Mouse (Mus musculus): ENCODE results near the gene Bzw1. TPM values are rescaled to one million over a fixed set of nuclear protein-coding genes. Genes with fewer than 3 reads are reported as not detected.

The Bzw1 gene
- total RNA-seq, 2 experiments from 2014 or later, result 39.7 to 42.1 TPM

GRCm38 (mm10) chr1:58454316-58454715, 61.6 kb downstream of the Bzw1 start:
- DNase-seq (ENCODE audit: low spot score), result no peak

Other genes with a start within 250 kb of the Bzw1 start
- gene Aox4, start 182.5 kb upstream of the Bzw1 start, total RNA-seq (2021), result under 1 TPM in 1 of 2 experiments, not detected in 1; 0.07 TPM
- gene Aox2, start 114.6 kb upstream of the Bzw1 start, total RNA-seq (2021), result under 1 TPM; 0.05 to 0.14 TPM
- 10 to 100 TPM; 36.3 to 38.3 TPM for gene Clk1, start 31.2 kb downstream of the Bzw1 start, total RNA-seq (2021)
- 1 to 10 TPM; 8.3 to 9.4 TPM for gene Nif3l1, start 52.3 kb downstream of the Bzw1 start, total RNA-seq (2021)
- gene Ppil3, start 52.6 kb downstream of the Bzw1 start, total RNA-seq (2021), result 10 to 100 TPM; 13.3 to 13.7 TPM
- 10 to 100 TPM; 12.5 to 12.6 TPM for gene Orc2, start 112.2 kb downstream of the Bzw1 start, total RNA-seq (2021)
- 10 to 100 TPM in 1 of 2 experiments, 1 to 10 TPM in 1; 9.5 to 12.4 TPM for gene Fam126b, start 193.4 kb downstream of the Bzw1 start, total RNA-seq (2021)
- 100 to 1,000 TPM; 166 to 200 TPM for gene Ndufb3, start 193.5 kb downstream of the Bzw1 start, total RNA-seq (2021)